In genomic region chr10:106913032-106913431, GRCm38 (mm10) we compare ENCODE assay signal across 12 mouse cellular contexts.
DNase-seq lines count a peak whose midpoint lies in the region; ATAC-seq and TF ChIP-seq lines count a peak whose summit lies in the region.
"Had no signal": no experiment of that assay in that cellular context is flagged by ENCODE, and none has a peak within 500 bp of the region (broad histone marks: within the 10 kb centered on the region; RNA-seq: fewer than 3 reads in every experiment).

No protein-coding gene starts in this region.

- no peak overlapping the region for H3K27ac ChIP-seq in cerebellum, adult 2 months (ENCODE audit: insufficient read depth, low read length)
- no peak overlapping the region for H3K27ac ChIP-seq in liver, embryonic 14.5 days
- H3K27ac ChIP-seq in liver, embryonic 11.5 days (ENCODE audit: low read depth, low read length) = no peak overlapping the region
- no peak overlapping the region for H3K27ac ChIP-seq in embryonic fibroblast, embryonic 13.5 days (ENCODE audit: insufficient read depth, low read length)
- no peak overlapping the region for H3K27ac ChIP-seq in midbrain, embryonic 12.5 days (replicated peaks)
- H3K27ac ChIP-seq: heart, embryonic 13.5 days; neural tube, embryonic 13.5 days had no signal

- no peak for DNase-seq in cerebellum, adult 2 months
- no peak for DNase-seq in cerebellum, postnatal 36 days
- DNase-seq in liver, embryonic 14.5 days (ENCODE audit: low read depth in 3 of 3, low spot score in 3 of 3) = no peak
- DNase-seq in liver, embryonic 11.5 days (ENCODE audit: low spot score) = no peak
- no peak for DNase-seq in thymus, postnatal 14 days
- no peak for DNase-seq in frontal cortex, postnatal 25 days (ENCODE audit: low spot score in 2 of 2)
- DNase-seq: adrenal gland, postnatal 14 days; lung, adult 18-20 months had no signal

- peak; percentile 22; the same call in 1 of the 2 replicates for TF ChIP-seq CTCF in cerebellum, adult 2 months (IDR thresholded peaks at IDR 0.05; ENCODE audit: borderline replicate concordance, insufficient read depth, low read depth, low read length)
- 0 out of 2 replicates have a peak, but pooled peaks have one; percentile 9 for TF ChIP-seq CTCF in liver, embryonic 14.5 days (IDR thresholded peaks at IDR 0.05; ENCODE audit: low read depth)
- TF ChIP-seq CTCF in embryonic fibroblast, embryonic 13.5 days (IDR thresholded peaks at IDR 0.05; ENCODE audit: borderline replicate concordance, insufficient read depth, low read length) = 0 out of 2 replicates have a peak, but pooled peaks have one; percentile 8

- no peak overlapping the region for H3K4me3 ChIP-seq in cerebellum, adult 2 months (replicated peaks; ENCODE audit: insufficient read depth, low read depth, low read length)
- no peak overlapping the region for H3K4me3 ChIP-seq in liver, embryonic 14.5 days (ENCODE audit: insufficient read depth in 1 of 2, low read depth in 2 of 2, low read length in 2 of 2)
- no peak overlapping the region for H3K4me3 ChIP-seq in liver, embryonic 11.5 days (ENCODE audit: low read depth, low read length)
- H3K4me3 ChIP-seq in embryonic fibroblast, embryonic 13.5 days (ENCODE audit: insufficient read depth, low read length) = no peak overlapping the region
- no peak overlapping the region for H3K4me3 ChIP-seq in midbrain, embryonic 12.5 days
- H3K4me3 ChIP-seq: heart, embryonic 13.5 days; neural tube, embryonic 13.5 days had no signal

- no peaks in the 10 kb centered on the region for H3K27me3 ChIP-seq in cerebellum, adult 2 months (ENCODE audit: control insufficient read depth, insufficient read depth, low read length)
- no peaks in the 10 kb centered on the region for H3K27me3 ChIP-seq in liver, embryonic 14.5 days (ENCODE audit: control insufficient read depth, insufficient read depth, low read length)
- H3K27me3 ChIP-seq in liver, embryonic 11.5 days (replicated peaks; ENCODE audit: control insufficient read depth, insufficient read depth, low read length) = no peaks in the 10 kb centered on the region
- no peaks in the 10 kb centered on the region for H3K27me3 ChIP-seq in midbrain, embryonic 12.5 days
- H3K27me3 ChIP-seq: heart, embryonic 13.5 days; neural tube, embryonic 13.5 days had no signal

- no peaks in the 10 kb centered on the region for H3K36me3 ChIP-seq in liver, embryonic 14.5 days (replicated peaks; ENCODE audit: control insufficient read depth, insufficient read depth, low read depth)
- H3K36me3 ChIP-seq in liver, embryonic 11.5 days (ENCODE audit: control insufficient read depth, insufficient read depth, low read length) = no peaks in the 10 kb centered on the region
- no peaks in the 10 kb centered on the region for H3K36me3 ChIP-seq in midbrain, embryonic 12.5 days
- H3K36me3 ChIP-seq: heart, embryonic 13.5 days had no signal

- no peak for TF ChIP-seq EP300 in liver, embryonic 14.5 days (IDR thresholded peaks at IDR 0.05; ENCODE audit: low read depth)

- no peaks in the 10 kb centered on the region for H3K9me3 ChIP-seq in liver, embryonic 14.5 days (ENCODE audit: control insufficient read depth, low read length)
- no peaks in the 10 kb centered on the region for H3K9me3 ChIP-seq in liver, embryonic 11.5 days (ENCODE audit: control insufficient read depth, low read length)
- H3K9me3 ChIP-seq in midbrain, embryonic 12.5 days = no peaks in the 10 kb centered on the region
- H3K9me3 ChIP-seq: neural tube, embryonic 13.5 days had no signal

- WGBS in cerebellum, adult 2 months = 29% methylated on average over 2 of the region's 2 CpGs
- WGBS in liver, embryonic 14.5 days (ENCODE audit: insufficient replicate concordance) = 21% methylated on average over 2 of the region's 2 CpGs
- WGBS in liver, embryonic 11.5 days = 28% methylated on average over 2 of the region's 2 CpGs
- 30% methylated on average over 2 of the region's 2 CpGs for WGBS in midbrain, embryonic 12.5 days

- no peak overlapping the region for H3K9ac ChIP-seq in liver, embryonic 14.5 days (replicated peaks)
- no peak overlapping the region for H3K9ac ChIP-seq in liver, embryonic 11.5 days (ENCODE audit: low read depth, low read length)
- no peak overlapping the region for H3K9ac ChIP-seq in midbrain, embryonic 12.5 days (replicated peaks)
- H3K9ac ChIP-seq: heart, embryonic 13.5 days; neural tube, embryonic 13.5 days had no signal

- H3K4me1 ChIP-seq in cerebellum, adult 2 months (ENCODE audit: control insufficient read depth, insufficient read depth, low read length) = no peaks in the 10 kb centered on the region
- no peaks in the 10 kb centered on the region for H3K4me1 ChIP-seq in liver, embryonic 14.5 days (replicated peaks; ENCODE audit: control insufficient read depth in 2 of 2, insufficient read depth in 2 of 2, low read length in 1 of 2)
- H3K4me1 ChIP-seq in liver, embryonic 11.5 days (replicated peaks; ENCODE audit: control insufficient read depth, insufficient read depth, low read length) = no peaks in the 10 kb centered on the region
- H3K4me1 ChIP-seq in embryonic fibroblast, embryonic 13.5 days (ENCODE audit: control insufficient read depth, insufficient read depth, low read length) = no peaks in the 10 kb centered on the region
- H3K4me1 ChIP-seq in midbrain, embryonic 12.5 days = no peaks in the 10 kb centered on the region
- H3K4me1 ChIP-seq: heart, embryonic 13.5 days; neural tube, embryonic 13.5 days had no signal

- H3K4me2 ChIP-seq in liver, embryonic 14.5 days (ENCODE audit: low read depth) = no peak overlapping the region
- H3K4me2 ChIP-seq in liver, embryonic 11.5 days = no peak overlapping the region
- no peak overlapping the region for H3K4me2 ChIP-seq in midbrain, embryonic 12.5 days (replicated peaks)
- H3K4me2 ChIP-seq: heart, embryonic 13.5 days; neural tube, embryonic 13.5 days had no signal

- no peak for ATAC-seq in liver, embryonic 14.5 days (ENCODE audit: insufficient read depth)
- ATAC-seq in liver, embryonic 11.5 days (replicated peaks; ENCODE audit: low FRiP score) = no peak
- ATAC-seq in midbrain, embryonic 12.5 days (ENCODE audit: low FRiP score, low read depth) = peak; percentile 70; the same call in 1 of the 2 replicates

- TF ChIP-seq POLR2A in cerebellum, adult 2 months (IDR thresholded peaks at IDR 0.05; ENCODE audit: borderline replicate concordance, insufficient read depth, low read length) = no peak
- TF ChIP-seq POLR2A in embryonic fibroblast, embryonic 13.5 days (IDR thresholded peaks at IDR 0.05; ENCODE audit: low read depth, low read length) = no peak
